Mouse (Mus musculus) liver, embryonic 15.5 days (tissue): ENCODE data around the gene Ncor2. TPM values are rescaled to one million over a fixed set of nuclear protein-coding genes. Genes with fewer than 3 reads are reported as not detected.

Experiments used
- ATAC-seq: fragments of 200-750 bp; cut with Nextera tagmentation; 2 replicates; pipeline ENCODE4 v1.8.0; 2017; ENCODE audit warnings: moderate number of reproducible peaks, mild to moderate bottlenecking, moderate library complexity; ENCODE audit not compliant: insufficient read depth
- H3K27ac ChIP-seq: fragments of 300-500 bp; sonication (generic); replicated peaks from 2 replicates; pipeline ENCODE4 v1.5.1; 2015; ENCODE audit warnings: mild to moderate bottlenecking, inconsistent platforms
- H3K27me3 ChIP-seq: fragments of 300-500 bp; sonication (generic); 2 replicates; pipeline ENCODE4 v1.6.1; 2015; ENCODE audit warnings: mild to moderate bottlenecking, inconsistent platforms
- H3K36me3 ChIP-seq: fragments of 300-500 bp; sonication (generic); replicated peaks from 2 replicates; pipeline ENCODE4 v1.6.1; 2015; ENCODE audit warnings: moderate library complexity, mild to moderate bottlenecking, inconsistent platforms
- H3K4me1 ChIP-seq: fragments of 300-500 bp; sonication (generic); replicated peaks from 2 replicates; pipeline ENCODE4 v1.6.1; 2015; ENCODE audit warnings: inconsistent platforms
- H3K4me2 ChIP-seq: fragments of 300-500 bp; sonication (generic); 2 replicates; pipeline ENCODE4 v1.6.1; 2015; ENCODE audit warnings: moderate library complexity, mild to moderate bottlenecking, inconsistent platforms
- H3K4me3 ChIP-seq: fragments of 300-500 bp; sonication (generic); replicated peaks from 2 replicates; pipeline ENCODE4 v1.5.1; 2015; ENCODE audit warnings: mild to moderate bottlenecking, inconsistent platforms
- H3K9ac ChIP-seq: fragments of 300-500 bp; sonication (generic); 2 replicates; pipeline ENCODE4 v1.6.1; 2015; ENCODE audit warnings: moderate library complexity, mild to moderate bottlenecking, inconsistent platforms
- H3K9me3 ChIP-seq: fragments of 300-500 bp; sonication (generic); replicated peaks from 2 replicates; pipeline ENCODE4 v1.6.1; 2016; ENCODE audit warnings: inconsistent platforms
- WGBS: fragments of 180-500 bp; shearing (Covaris S2); methylation state at CpG from one replicate; pipeline ENCODE4 v1.1.7; 2015; ENCODE audit warnings: mixed read lengths; ENCODE audit not compliant: insufficient replicate concordance; 5-methylcytosine and 5-hydroxymethylcytosine counted together
- polyA plus RNA-seq: library from polyadenylated mRNA; unstranded; fragments of >200 nt; fragmentation: Nextera tagmentation; extraction: Ambion mirVana; gene quantifications from 2 replicates; pipeline ENCODE4 v1.2.1, GENCODE M21; 2015

Gene Ncor2
- polyA plus RNA-seq, 1 experiment from 2014 or later = 3.8 TPM

DNA sequence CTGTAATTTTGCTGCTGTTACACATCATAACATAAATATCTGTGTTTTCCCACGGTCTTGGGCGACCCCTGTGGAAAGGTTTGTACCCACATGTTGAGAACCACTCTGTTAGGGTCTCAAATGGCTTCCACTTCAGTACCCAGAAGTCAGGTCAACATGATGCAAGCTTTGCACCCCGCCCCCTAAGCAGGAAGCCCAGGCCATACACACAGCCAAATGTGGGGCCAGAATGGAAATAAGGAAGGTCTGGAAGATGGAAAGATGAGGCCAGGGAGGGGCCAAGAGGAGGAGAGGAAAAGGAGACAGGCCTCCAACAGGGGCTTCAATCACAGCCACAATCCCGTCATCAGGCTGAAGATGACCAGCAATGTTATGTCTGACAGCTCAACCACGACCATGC is 37.1 kb downstream of the Ncor2 start:
- H3K27ac ChIP-seq = 0 out of 2 replicates have a peak overlapping the region, but pooled peaks have one; percentile 51
- WGBS = 40% methylated on average over 5 of the region's 5 CpGs
- H3K4me1 ChIP-seq = peaks cover 44% of the 10 kb centered on the region
- H3K9ac ChIP-seq = no peak overlapping the region
- H3K4me3 ChIP-seq = no peak overlapping the region
- no peak for ATAC-seq
- no peaks in the 10 kb centered on the region for H3K36me3 ChIP-seq
- no peaks in the 10 kb centered on the region for H3K9me3 ChIP-seq
- H3K27me3 ChIP-seq = no peaks in the 10 kb centered on the region
- no peak overlapping the region for H3K4me2 ChIP-seq

- Histone ChIP-seq H3K4me1 (peaks cover 46% of the 10 kb centered on the region), H3K9ac (no peak overlapping the region), H3K36me3 (no peaks in the 10 kb centered on the region), H3K27ac (peak overlapping the region; percentile 51; the same call in 1 of the 2 replicates), H3K9me3 (no peaks in the 10 kb centered on the region), H3K4me2 (no peak overlapping the region), H3K27me3 (no peaks in the 10 kb centered on the region), H3K4me3 (no peak overlapping the region)
- 38% methylated on average over 7 of the region's 7 CpGs for WGBS
- peak; percentile 33 for ATAC-seq
Measured at GRCm38 (mm10) chr5:125141525-125141880, 37.5 kb downstream of the Ncor2 start.

DNA sequence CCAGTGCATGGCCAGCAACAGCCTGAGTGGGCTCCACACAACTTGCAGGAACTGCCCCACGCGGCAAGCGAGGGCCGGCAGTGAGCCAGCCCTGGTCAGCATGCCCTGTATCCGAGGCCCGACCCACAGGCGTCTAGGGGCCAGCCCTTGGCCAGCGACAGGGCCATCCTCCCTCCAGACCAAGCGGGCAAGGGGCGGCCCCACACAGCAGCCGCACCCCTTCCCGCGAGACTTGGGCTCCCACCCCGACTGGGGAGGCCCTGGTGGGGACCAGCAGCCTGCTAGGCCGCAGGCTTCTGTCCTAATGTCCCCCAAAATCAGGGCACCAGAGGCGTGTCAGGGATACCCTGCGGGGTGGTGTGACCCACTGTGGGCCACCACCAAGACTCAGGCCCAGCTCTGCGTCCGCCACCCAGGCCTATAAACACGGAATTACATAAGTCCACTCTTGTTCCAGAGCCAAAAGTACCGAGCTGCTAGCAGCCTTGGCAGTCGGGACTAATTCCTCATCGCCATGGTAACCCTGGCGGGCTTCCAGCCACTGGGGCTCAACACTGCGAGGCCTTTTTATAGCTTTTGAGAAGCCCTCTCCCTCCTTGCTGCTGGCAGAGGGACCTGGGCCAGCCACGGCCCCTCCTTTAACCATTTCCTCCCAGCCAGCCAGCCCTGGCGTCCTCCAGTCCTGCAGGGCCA is 38.0 kb downstream of the Ncor2 start:
- Histone ChIP-seq H3K9me3 (no peaks in the 10 kb centered on the region), H3K4me2 (peak overlapping the region; percentile 33), H3K9ac (no peak overlapping the region), H3K4me3 (no peak overlapping the region), H3K4me1 (peaks cover 46% of the 10 kb centered on the region), H3K27me3 (no peaks in the 10 kb centered on the region), H3K36me3 (no peaks in the 10 kb centered on the region), H3K27ac (peak overlapping the region; percentile 69)
- peak; percentile 45 for ATAC-seq
- WGBS = 38% methylated on average over 27 of the region's 27 CpGs

DNA sequence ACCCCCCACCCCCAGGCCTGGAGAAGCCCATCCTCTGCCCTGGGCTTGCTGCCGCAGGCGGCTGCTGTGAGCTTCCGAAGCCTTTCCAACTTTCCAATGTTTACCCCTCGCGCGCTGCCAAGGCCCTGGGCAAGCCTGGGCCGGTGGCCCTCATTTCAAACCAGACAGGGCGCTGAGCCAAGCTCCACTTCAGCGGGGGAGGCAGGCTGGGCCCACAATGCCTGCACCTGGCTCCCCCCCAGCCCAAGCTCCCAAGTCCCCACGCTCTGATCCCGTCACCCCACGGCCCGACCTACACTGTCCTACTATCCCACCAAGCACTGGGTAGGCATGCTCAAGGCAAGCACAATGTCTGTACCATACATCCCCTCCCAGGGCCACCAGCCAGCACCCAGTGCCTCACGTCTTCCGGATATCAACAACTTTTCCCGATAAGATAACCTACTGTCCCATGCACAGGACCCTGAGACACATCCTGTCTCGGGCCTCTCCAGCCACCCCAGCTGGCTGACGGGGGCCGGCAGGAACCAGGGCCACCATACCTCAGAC is 38.8 kb downstream of the Ncor2 start:
- peak overlapping the region; percentile 69 for H3K27ac ChIP-seq
- H3K4me2 ChIP-seq = peak overlapping the region; percentile 33
- H3K27me3 ChIP-seq = no peaks in the 10 kb centered on the region
- WGBS = 58% methylated on average over 19 of the region's 19 CpGs
- H3K9me3 ChIP-seq = no peaks in the 10 kb centered on the region
- no peaks in the 10 kb centered on the region for H3K36me3 ChIP-seq
- no peak overlapping the region for H3K4me3 ChIP-seq
- no peak overlapping the region for H3K9ac ChIP-seq
- peak; percentile 35 for ATAC-seq
- H3K4me1 ChIP-seq = peaks cover 46% of the 10 kb centered on the region

GRCm38 (mm10) chr5:125139669-125140068 is 39.4 kb downstream of the Ncor2 start:
- H3K9ac ChIP-seq = no peak overlapping the region
- no peak overlapping the region for H3K4me3 ChIP-seq

DNA sequence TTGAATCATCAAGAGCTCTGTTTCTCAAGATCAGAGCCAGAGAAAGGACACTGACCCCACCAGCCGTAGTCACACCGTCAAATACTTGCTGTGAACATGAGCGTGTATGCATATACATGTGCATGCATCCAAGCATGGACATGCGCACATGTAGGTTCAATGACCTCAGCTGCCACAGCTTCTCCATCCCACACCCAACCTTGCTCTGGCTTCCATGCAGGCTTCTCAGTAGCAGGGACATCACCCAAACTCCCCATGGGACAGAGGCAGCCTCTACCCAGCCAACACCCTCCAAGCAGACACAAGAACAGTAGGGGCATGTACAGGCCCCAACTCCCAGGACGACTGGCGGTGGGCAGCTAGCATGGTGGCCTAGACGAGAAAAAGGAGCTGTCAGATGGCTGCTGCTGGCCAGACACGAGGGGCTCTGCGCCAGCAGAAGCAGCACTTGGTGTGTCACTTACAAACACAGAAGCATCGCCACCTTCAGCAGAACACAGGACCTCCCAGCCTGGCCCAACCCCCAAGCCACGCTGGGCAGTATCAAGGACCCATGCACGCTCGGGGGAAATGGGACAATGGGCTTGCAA is 40.1 kb downstream of the Ncor2 start:
- 80% methylated on average over 13 of the region's 13 CpGs for WGBS
- peaks cover 49% of the 10 kb centered on the region for H3K4me1 ChIP-seq
- no peaks in the 10 kb centered on the region for H3K9me3 ChIP-seq
- H3K4me3 ChIP-seq = no peak overlapping the region
- no peak for ATAC-seq
- H3K36me3 ChIP-seq = no peaks in the 10 kb centered on the region
- H3K9ac ChIP-seq = no peak overlapping the region
- no peak overlapping the region for H3K4me2 ChIP-seq
- no peak overlapping the region for H3K27ac ChIP-seq
- no peaks in the 10 kb centered on the region for H3K27me3 ChIP-seq

More at GRCm38 (mm10) chr5:125139669-125140068, 39.4 kb downstream of the Ncor2 start:
- WGBS = 76% methylated on average over 5 of the region's 5 CpGs
- Histone ChIP-seq H3K27me3 (no peaks in the 10 kb centered on the region), H3K36me3 (no peaks in the 10 kb centered on the region), H3K4me2 (no peak overlapping the region), H3K4me1 (peaks cover 51% of the 10 kb centered on the region), H3K27ac (0 out of 2 replicates have a peak overlapping the region, but pooled peaks have one; percentile 69), H3K9me3 (no peaks in the 10 kb centered on the region)
- ATAC-seq = no peak

DNA sequence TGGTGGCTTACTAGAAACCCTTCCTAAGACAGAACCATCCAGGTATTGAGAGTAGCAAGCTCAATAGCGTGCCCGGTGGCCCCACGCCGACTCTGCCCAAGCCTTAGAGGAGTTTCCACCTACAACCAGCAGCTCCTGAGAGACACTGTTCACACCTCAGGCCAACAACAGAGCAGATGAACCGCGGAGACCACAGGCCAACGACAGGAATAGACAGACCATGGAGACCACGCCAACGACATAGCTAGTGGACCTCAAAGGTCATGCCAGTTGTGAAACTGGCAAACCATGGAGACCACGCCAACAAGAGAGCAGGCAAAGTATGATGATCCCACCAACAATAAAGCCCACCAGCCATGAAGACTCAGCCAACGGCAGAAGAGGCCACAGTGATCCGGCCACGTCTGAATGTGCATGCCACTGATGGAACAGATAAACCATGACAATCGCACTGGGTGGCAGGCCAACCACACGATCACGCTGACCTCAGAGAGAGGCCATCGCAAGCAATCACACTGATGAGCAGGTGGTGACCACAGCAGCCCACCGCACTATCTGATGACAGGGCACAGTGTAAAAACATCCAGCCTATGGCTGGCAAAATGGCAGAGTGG is 41.2 kb downstream of the Ncor2 start:
- H3K9ac ChIP-seq = no peak overlapping the region
- no peak for ATAC-seq
- no peak overlapping the region for H3K4me2 ChIP-seq
- no peaks in the 10 kb centered on the region for H3K9me3 ChIP-seq
- H3K27me3 ChIP-seq = no peaks in the 10 kb centered on the region
- no peak overlapping the region for H3K4me3 ChIP-seq
- WGBS = 67% methylated on average over 18 of the region's 18 CpGs
- no peaks in the 10 kb centered on the region for H3K36me3 ChIP-seq
- no peak overlapping the region for H3K27ac ChIP-seq
- H3K4me1 ChIP-seq = peaks cover 49% of the 10 kb centered on the region

DNA sequence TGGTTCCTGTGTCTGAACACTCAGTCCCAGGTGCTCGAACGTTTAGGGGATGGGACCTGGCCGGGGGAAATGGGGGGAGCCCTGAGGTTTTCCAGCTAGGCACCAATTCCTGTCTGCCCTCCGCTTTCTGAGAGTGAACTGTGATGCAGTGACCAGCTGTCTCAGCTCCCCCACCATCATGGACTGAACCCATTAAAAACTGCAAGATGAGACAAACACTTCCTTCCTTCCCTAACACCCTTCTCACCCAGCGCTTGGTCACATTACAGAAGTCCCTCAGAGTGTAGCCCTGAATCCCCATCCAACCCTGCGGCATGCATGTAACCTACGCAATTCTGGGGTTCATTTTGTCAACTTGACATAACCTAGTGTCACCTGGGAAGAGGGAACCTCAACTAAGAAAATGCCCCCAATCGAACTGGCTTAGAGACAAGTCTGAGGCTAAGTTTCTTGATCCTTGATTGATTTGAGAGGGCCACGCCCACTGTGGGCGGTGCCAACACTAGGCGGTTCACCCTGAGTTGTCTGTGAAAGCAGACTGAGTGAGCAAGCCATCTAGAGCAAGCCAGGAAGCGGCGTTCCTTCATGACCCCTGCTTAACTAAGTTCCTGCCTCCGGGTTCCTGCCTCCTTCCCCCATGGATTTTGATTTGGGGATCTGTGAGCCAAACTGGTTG is 41.9 kb downstream of the Ncor2 start:
- Histone ChIP-seq H3K27ac (no peak overlapping the region), H3K4me1 (peaks cover 47% of the 10 kb centered on the region), H3K9ac (no peak overlapping the region), H3K36me3 (no peaks in the 10 kb centered on the region), H3K4me2 (no peak overlapping the region), H3K4me3 (no peak overlapping the region), H3K27me3 (no peaks in the 10 kb centered on the region), H3K9me3 (no peaks in the 10 kb centered on the region)
- WGBS = 26% methylated on average over 14 of the region's 14 CpGs
- no peak for ATAC-seq

- Histone ChIP-seq H3K4me3 (no peak overlapping the region), H3K27ac (no peak overlapping the region), H3K4me1 (peaks cover 41% of the 10 kb centered on the region), H3K9ac (no peak overlapping the region), H3K36me3 (no peaks in the 10 kb centered on the region), H3K9me3 (no peaks in the 10 kb centered on the region), H3K4me2 (no peak overlapping the region), H3K27me3 (no peaks in the 10 kb centered on the region)
- ATAC-seq = no peak
- WGBS = 58% methylated on average over 5 of the region's 5 CpGs
Measured at GRCm38 (mm10) chr5:125136296-125136995, 42.6 kb downstream of the Ncor2 start.

DNA sequence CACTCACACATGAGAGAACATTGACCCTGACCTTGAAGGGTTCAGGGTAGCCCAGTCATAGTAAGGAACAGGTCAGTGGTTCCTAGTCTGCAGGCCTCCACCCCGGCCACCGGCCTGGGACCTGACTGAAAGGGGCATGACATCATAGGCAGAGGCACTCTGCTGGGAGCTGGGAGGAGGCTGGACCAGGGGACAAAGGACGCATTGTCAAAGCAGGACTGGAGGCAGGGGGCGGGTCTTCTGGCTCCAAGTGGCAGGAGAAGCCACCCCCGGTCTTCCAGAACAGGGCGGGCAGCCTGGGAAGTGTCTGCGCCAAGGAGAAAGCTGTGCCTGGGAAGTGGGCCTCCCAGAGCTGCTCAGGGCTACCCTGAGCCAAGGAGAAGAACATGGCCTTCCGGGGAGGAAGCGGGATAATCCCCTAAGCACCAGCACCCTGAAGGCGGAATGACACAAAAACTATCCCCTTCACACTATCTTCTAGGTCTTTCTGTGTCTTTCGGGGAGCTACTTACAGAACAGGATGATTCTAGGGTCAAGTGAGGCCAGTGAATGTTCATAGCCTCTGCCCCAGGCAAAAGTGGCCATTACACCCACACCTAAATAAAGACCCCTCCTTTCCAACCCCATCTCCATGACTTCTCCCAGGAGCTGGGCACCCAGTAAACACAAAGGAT is 44.1 kb downstream of the Ncor2 start:
- no peak overlapping the region for H3K4me2 ChIP-seq
- H3K27me3 ChIP-seq = no peaks in the 10 kb centered on the region
- ATAC-seq = peak; percentile 56; the same call in 1 of the 2 replicates
- WGBS = 55% methylated on average over 10 of the region's 11 CpGs
- no peak overlapping the region for H3K9ac ChIP-seq
- no peaks in the 10 kb centered on the region for H3K36me3 ChIP-seq
- H3K9me3 ChIP-seq = no peaks in the 10 kb centered on the region
- H3K4me3 ChIP-seq = no peak overlapping the region
- H3K27ac ChIP-seq = no peak overlapping the region
- H3K4me1 ChIP-seq = peaks cover 35% of the 10 kb centered on the region
